Mouse (Mus musculus): ENCODE data around the gene Fam19a5.

DNA sequence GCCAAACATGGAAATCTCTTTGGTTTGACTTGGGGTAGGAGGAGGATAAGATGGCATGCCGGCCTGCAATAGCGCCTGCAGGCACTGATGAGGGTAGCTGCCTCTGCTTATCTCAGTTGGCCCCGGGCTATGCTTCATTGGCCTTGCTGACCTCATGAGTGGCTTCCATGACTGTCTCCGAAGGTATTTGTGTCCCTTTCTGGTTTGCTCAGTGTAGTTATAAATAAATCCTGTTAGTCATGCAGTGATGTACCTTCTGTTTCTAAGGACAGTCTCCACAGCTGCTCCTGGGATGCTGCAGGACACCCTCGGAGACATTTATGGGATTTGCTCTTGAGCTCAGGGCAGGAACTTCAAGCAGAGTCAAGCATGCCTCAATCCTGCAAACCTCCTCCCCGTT lies 115.6 kb downstream of the Fam19a5 start:
- TF ChIP-seq CTCF (IDR thresholded peaks at IDR 0.05; ENCODE audit: borderline replicate concordance, insufficient read depth, low read length) (no peak), POLR2A (IDR thresholded peaks at IDR 0.05; ENCODE audit: low read depth, low read length) (no peak)

All from embryonic fibroblast, embryonic 13.5 days (primary cell).